Comparison of ENCODE assay signal across 8 mouse cellular contexts in genomic region chr2:13672946-13673345, GRCm38 (mm10).
A peak's percentile ranks its signal among the peaks of the same experiment; 100 is the strongest.
DNase-seq lines count a peak whose midpoint lies in the region; ATAC-seq and TF ChIP-seq lines count a peak whose summit lies in the region.

No protein-coding gene starts in this region.

- peak; percentile 6 for DNase-seq in hindbrain, embryonic 10.5 days (ENCODE audit: low spot score)
- peak; percentile 54 for DNase-seq in CD4-positive helper T cell, adult 2 months (ENCODE audit: low read depth, low spot score)
- peak; percentile 56 for DNase-seq in T-cell, adult 2 months (ENCODE audit: low spot score)
- DNase-seq in liver, embryonic 14.5 days (ENCODE audit: low read depth in 3 of 3, low spot score in 3 of 3) = peak; percentile 2 to 13 (median 9)
- DNase-seq in thymus, adult 2 months = peak; percentile 68
- no peak for DNase-seq in layer of hippocampus, adult 8-10 months (ENCODE audit: low spot score in 2 of 2)
- DNase-seq in left cerebral cortex, adult 11 months (ENCODE audit: low spot score) = no peak

- no peaks in the 10 kb centered on the region for H3K9me3 ChIP-seq in hindbrain, embryonic 10.5 days
- H3K9me3 ChIP-seq in hindbrain, embryonic 16.5 days (ENCODE audit: control insufficient read depth, low read length) = no peaks in the 10 kb centered on the region
- no peaks in the 10 kb centered on the region for H3K9me3 ChIP-seq in liver, embryonic 14.5 days (ENCODE audit: control insufficient read depth, low read length)

- no peaks in the 10 kb centered on the region for H3K4me1 ChIP-seq in hindbrain, embryonic 10.5 days (replicated peaks)
- H3K4me1 ChIP-seq in hindbrain, embryonic 16.5 days (ENCODE audit: control insufficient read depth, insufficient read depth, low read depth, low read length) = no peaks in the 10 kb centered on the region
- H3K4me1 ChIP-seq in liver, embryonic 14.5 days (replicated peaks; ENCODE audit: control insufficient read depth in 2 of 2, insufficient read depth in 2 of 2, low read length in 1 of 2) = no peaks in the 10 kb centered on the region
- no peaks in the 10 kb centered on the region for H3K4me1 ChIP-seq in thymus, adult 2 months (replicated peaks; ENCODE audit: control insufficient read depth, insufficient read depth, low read length)

- TF ChIP-seq EP300 in liver, embryonic 14.5 days (IDR thresholded peaks at IDR 0.05; ENCODE audit: low read depth) = no peak

- H3K4me2 ChIP-seq in hindbrain, embryonic 16.5 days (ENCODE audit: low read length) = no peak overlapping the region
- H3K4me2 ChIP-seq in liver, embryonic 14.5 days (ENCODE audit: low read depth) = no peak overlapping the region

- no peaks in the 10 kb centered on the region for H3K36me3 ChIP-seq in hindbrain, embryonic 10.5 days
- H3K36me3 ChIP-seq in hindbrain, embryonic 16.5 days (ENCODE audit: control insufficient read depth, insufficient read depth, low read length) = no peaks in the 10 kb centered on the region
- no peaks in the 10 kb centered on the region for H3K36me3 ChIP-seq in liver, embryonic 14.5 days (replicated peaks; ENCODE audit: control insufficient read depth, insufficient read depth, low read depth)
- no peaks in the 10 kb centered on the region for H3K36me3 ChIP-seq in thymus, adult 2 months (ENCODE audit: control insufficient read depth, insufficient read depth, low read length)

- H3K27ac ChIP-seq in hindbrain, embryonic 10.5 days = no peak overlapping the region
- H3K27ac ChIP-seq in hindbrain, embryonic 16.5 days (ENCODE audit: low read depth, low read length) = no peak overlapping the region
- H3K27ac ChIP-seq in liver, embryonic 14.5 days = no peak overlapping the region
- no peak overlapping the region for H3K27ac ChIP-seq in thymus, adult 2 months (ENCODE audit: control insufficient read depth, insufficient read depth, low read length)

- 71% methylated on average over 3 of the region's 3 CpGs for WGBS in hindbrain, embryonic 10.5 days
- 69% methylated on average over 3 of the region's 3 CpGs for WGBS in hindbrain, embryonic 16.5 days
- 48% methylated on average over 3 of the region's 3 CpGs for WGBS in liver, embryonic 14.5 days (ENCODE audit: insufficient replicate concordance)
- 85% methylated on average over 3 of the region's 3 CpGs for WGBS in thymus, adult 2 months

- no peak for ATAC-seq in hindbrain, embryonic 16.5 days
- ATAC-seq in liver, embryonic 14.5 days (ENCODE audit: insufficient read depth) = no peak

- H3K9ac ChIP-seq in hindbrain, embryonic 16.5 days (ENCODE audit: low read depth, low read length) = no peak overlapping the region
- no peak overlapping the region for H3K9ac ChIP-seq in liver, embryonic 14.5 days (replicated peaks)

- TF ChIP-seq POLR2A in thymus, adult 2 months (IDR thresholded peaks at IDR 0.05; ENCODE audit: control insufficient read depth, extremely low read depth, insufficient read depth, low read length, poor library complexity) = no peak

- H3K4me3 ChIP-seq in hindbrain, embryonic 10.5 days = no peak overlapping the region
- H3K4me3 ChIP-seq in hindbrain, embryonic 16.5 days (ENCODE audit: low read length) = no peak overlapping the region
- H3K4me3 ChIP-seq in liver, embryonic 14.5 days (ENCODE audit: insufficient read depth in 1 of 2, low read depth in 2 of 2, low read length in 2 of 2) = no peak overlapping the region
- H3K4me3 ChIP-seq in thymus, adult 2 months (ENCODE audit: control insufficient read depth, insufficient read depth, low read length) = peak overlapping the region; percentile 50

- no peaks in the 10 kb centered on the region for H3K27me3 ChIP-seq in hindbrain, embryonic 10.5 days (ENCODE audit: insufficient read depth, poor library complexity, severe bottlenecking)
- H3K27me3 ChIP-seq in hindbrain, embryonic 16.5 days (replicated peaks; ENCODE audit: control insufficient read depth, insufficient read depth, low read length) = no peaks in the 10 kb centered on the region
- H3K27me3 ChIP-seq in liver, embryonic 14.5 days (ENCODE audit: control insufficient read depth, insufficient read depth, low read length) = no peaks in the 10 kb centered on the region
- no peaks in the 10 kb centered on the region for H3K27me3 ChIP-seq in thymus, adult 2 months (ENCODE audit: control insufficient read depth, insufficient read depth, low read length)

- peak; percentile 88 for TF ChIP-seq CTCF in liver, embryonic 14.5 days (IDR thresholded peaks at IDR 0.05; ENCODE audit: low read depth)
- peak; percentile 58; the same call in 1 of the 2 replicates for TF ChIP-seq CTCF in thymus, adult 2 months (IDR thresholded peaks at IDR 0.05; ENCODE audit: borderline replicate concordance, control insufficient read depth, extremely low read depth, insufficient read depth, low read length, poor library complexity)

Comparison
In these comparisons a context has a peak if more than half of its experiments do, and no peak if none do; other contexts are left out.
1. DNase-seq: peak in hindbrain, embryonic 10.5 days (single experiment), CD4-positive helper T cell, adult 2 months (single experiment), T-cell, adult 2 months (single experiment), liver, embryonic 14.5 days (3 of 3) and thymus, adult 2 months (single experiment); none in layer of hippocampus, adult 8-10 months (0 of 2) and left cerebral cortex, adult 11 months (single experiment).